Mouse (Mus musculus): Measurements from ENCODE around the gene Ppm1j. TPM values are rescaled to one million over a fixed set of nuclear protein-coding genes. Genes with fewer than 3 reads are reported as not detected.

Gene Ppm1j
- total and polyA plus RNA-seq, 2 experiments from 2014 or later = 67.8 to 84.0 TPM

GRCm38 (mm10) chr3:104818749-104819134 is 37.9 kb downstream of the Ppm1j start:
- TF ChIP-seq EP300 (IDR thresholded peaks at IDR 0.05; ENCODE audit: low read depth) = no peak
- TF ChIP-seq CTCF (IDR thresholded peaks at IDR 0.05; ENCODE audit: low read depth) = no peak
- Histone ChIP-seq H3K4me3 (ENCODE audit: low read depth, low read length) (peak overlapping the region; percentile 98), H3K36me3 (replicated peaks; ENCODE audit: control insufficient read depth, insufficient read depth, low read length) (no peaks in the 10 kb centered on the region; the same call in 1 of the 2 replicates), H3K4me2 (ENCODE audit: low read depth, low read length) (peak overlapping the region; percentile 72), H3K27ac (ENCODE audit: low read depth) (peak overlapping the region; percentile 98), H3K4me1 (ENCODE audit: control insufficient read depth, insufficient read depth) (peaks cover 33% of the 10 kb centered on the region), H3K9me3 (replicated peaks; ENCODE audit: control insufficient read depth, low read length) (no peaks in the 10 kb centered on the region), H3K27me3 (ENCODE audit: control insufficient read depth, insufficient read depth, low read length) (no peaks in the 10 kb centered on the region), H3K9ac (replicated peaks; ENCODE audit: low read depth, low read length) (peak overlapping the region; percentile 98)
- ATAC-seq (ENCODE audit: insufficient read depth, low read depth) (no peak), DNase-seq (ENCODE audit: low spot score) (peak; percentile 39)
- WGBS = 0% methylated on average over 3 of the region's 3 CpGs

- peak; percentile 43 for DNase-seq (ENCODE audit: low spot score)
- Histone ChIP-seq H3K27ac (ENCODE audit: low read depth) (peak overlapping the region; percentile 98), H3K9ac (replicated peaks; ENCODE audit: low read depth, low read length) (no peak overlapping the region), H3K36me3 (replicated peaks; ENCODE audit: control insufficient read depth, insufficient read depth, low read length) (peaks cover 5% of the 10 kb centered on the region), H3K9me3 (replicated peaks; ENCODE audit: control insufficient read depth, low read length) (no peaks in the 10 kb centered on the region), H3K27me3 (ENCODE audit: control insufficient read depth, insufficient read depth, low read length) (no peaks in the 10 kb centered on the region), H3K4me2 (ENCODE audit: low read depth, low read length) (no peak overlapping the region), H3K4me1 (ENCODE audit: control insufficient read depth, insufficient read depth) (peaks cover 32% of the 10 kb centered on the region), H3K4me3 (ENCODE audit: low read depth, low read length) (no peak overlapping the region)
- 43% methylated on average over 1 of the region's 1 CpGs for WGBS
- ATAC-seq (ENCODE audit: insufficient read depth, low read depth) = no peak
- TF ChIP-seq CTCF (IDR thresholded peaks at IDR 0.05; ENCODE audit: low read depth) (no peak), EP300 (IDR thresholded peaks at IDR 0.05; ENCODE audit: low read depth) (no peak)
Observed at GRCm38 (mm10) chr3:104820426-104820825, 39.6 kb downstream of the Ppm1j start.

- Histone ChIP-seq H3K4me1 (ENCODE audit: control insufficient read depth, insufficient read depth) (peaks cover 22% of the 10 kb centered on the region), H3K9ac (replicated peaks; ENCODE audit: low read depth, low read length) (no peak overlapping the region), H3K4me2 (ENCODE audit: low read depth, low read length) (no peak overlapping the region), H3K27ac (ENCODE audit: low read depth) (no peak overlapping the region), H3K36me3 (replicated peaks; ENCODE audit: control insufficient read depth, insufficient read depth, low read length) (peaks cover 24% of the 10 kb centered on the region), H3K4me3 (ENCODE audit: low read depth, low read length) (no peak overlapping the region), H3K9me3 (replicated peaks; ENCODE audit: control insufficient read depth, low read length) (no peaks in the 10 kb centered on the region), H3K27me3 (ENCODE audit: control insufficient read depth, insufficient read depth, low read length) (no peaks in the 10 kb centered on the region)
- no peak for ATAC-seq (ENCODE audit: insufficient read depth, low read depth)
- TF ChIP-seq EP300 (IDR thresholded peaks at IDR 0.05; ENCODE audit: low read depth) (no peak), CTCF (IDR thresholded peaks at IDR 0.05; ENCODE audit: low read depth) (no peak)
- WGBS = 87% methylated on average over 3 of the region's 3 CpGs
- no peak for DNase-seq (ENCODE audit: low spot score)
Observed at GRCm38 (mm10) chr3:104822413-104822812, 41.6 kb downstream of the Ppm1j start.

Other genes starting within 250 kb of the Ppm1j start
- 213 and 255 TPM in 2 replicates for gene Slc16a1, start 142.4 kb upstream of the Ppm1j start, total RNA-seq (2014; rRNA removed; ENCODE audit: low replicate concordance)
- 73.4 and 104 TPM in 2 replicates for gene Slc16a1, start 142.4 kb upstream of the Ppm1j start, polyA plus RNA-seq (2015; fragmentation: Nextera tagmentation; extraction: Ambion mirVana)
- 0.77 and 1.1 TPM in 2 replicates for gene Fam19a3, start 784 bp downstream of the Ppm1j start, total RNA-seq (2014; rRNA removed; ENCODE audit: low replicate concordance)
- gene Fam19a3, start 784 bp downstream of the Ppm1j start, polyA plus RNA-seq (2015; fragmentation: Nextera tagmentation; extraction: Ambion mirVana) = 1.1 TPM in 2 replicates
- 165 and 170 TPM in 2 replicates for gene Rhoc, start 7.3 kb downstream of the Ppm1j start, total RNA-seq (2014; rRNA removed; ENCODE audit: low replicate concordance)
- 165 and 170 TPM in 2 replicates for gene Rhoc, start 7.3 kb downstream of the Ppm1j start, polyA plus RNA-seq (2015; fragmentation: Nextera tagmentation; extraction: Ambion mirVana)
- gene Mov10, start 37.5 kb downstream of the Ppm1j start, total RNA-seq (2014; rRNA removed; ENCODE audit: low replicate concordance) = 19.9 and 20.2 TPM in 2 replicates
- gene Mov10, start 37.5 kb downstream of the Ppm1j start, polyA plus RNA-seq (2015; fragmentation: Nextera tagmentation; extraction: Ambion mirVana) = 13.2 and 14.0 TPM in 2 replicates
- 11.6 and 14.2 TPM in 2 replicates for gene St7l, start 82.9 kb downstream of the Ppm1j start, total RNA-seq (2014; rRNA removed; ENCODE audit: low replicate concordance)
- 22.0 and 23.7 TPM in 2 replicates for gene St7l, start 82.9 kb downstream of the Ppm1j start, polyA plus RNA-seq (2015; fragmentation: Nextera tagmentation; extraction: Ambion mirVana)
- gene Capza1, start 83.4 kb downstream of the Ppm1j start, total RNA-seq (2014; rRNA removed; ENCODE audit: low replicate concordance) = 141 and 143 TPM in 2 replicates
- 95.5 and 98.4 TPM in 2 replicates for gene Capza1, start 83.4 kb downstream of the Ppm1j start, polyA plus RNA-seq (2015; fragmentation: Nextera tagmentation; extraction: Ambion mirVana)
- 0.80 and 1.4 TPM in 2 replicates for gene Wnt2b, start 180.9 kb downstream of the Ppm1j start, total RNA-seq (2014; rRNA removed; ENCODE audit: low replicate concordance)
- 0.23 and 0.34 TPM in 2 replicates for gene Wnt2b, start 180.9 kb downstream of the Ppm1j start, polyA plus RNA-seq (2015; fragmentation: Nextera tagmentation; extraction: Ambion mirVana)